Mouse (Mus musculus) lung, postnatal 14 days (tissue): Measurements from ENCODE around the gene Prpf19.

ENCODE experiments used
- DNase-seq: peaks from one replicate; pipeline ENCODE4 v3.0.0; 2021

Prpf19 gene

DNA sequence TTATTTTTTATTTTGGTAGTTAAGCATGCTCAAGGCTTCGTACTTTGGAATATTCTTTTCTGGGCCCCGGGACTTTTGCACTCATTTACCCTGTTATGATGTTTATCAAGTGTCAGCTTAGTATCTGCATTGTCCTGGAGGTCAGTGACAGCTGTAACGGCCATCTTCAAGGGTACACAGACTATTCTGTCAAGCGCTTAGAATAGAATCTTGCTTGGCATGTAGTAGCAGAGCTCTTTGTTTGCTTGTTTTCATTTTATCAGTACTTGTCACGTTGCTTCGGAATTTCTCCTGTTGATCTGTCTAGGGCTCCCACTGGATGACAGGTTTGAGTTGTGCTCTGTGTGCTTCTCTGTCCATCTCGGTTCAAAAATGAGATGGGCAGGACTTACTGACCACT is 1.8 kb downstream of the Prpf19 start:
- DNase-seq = no peak

DNA sequence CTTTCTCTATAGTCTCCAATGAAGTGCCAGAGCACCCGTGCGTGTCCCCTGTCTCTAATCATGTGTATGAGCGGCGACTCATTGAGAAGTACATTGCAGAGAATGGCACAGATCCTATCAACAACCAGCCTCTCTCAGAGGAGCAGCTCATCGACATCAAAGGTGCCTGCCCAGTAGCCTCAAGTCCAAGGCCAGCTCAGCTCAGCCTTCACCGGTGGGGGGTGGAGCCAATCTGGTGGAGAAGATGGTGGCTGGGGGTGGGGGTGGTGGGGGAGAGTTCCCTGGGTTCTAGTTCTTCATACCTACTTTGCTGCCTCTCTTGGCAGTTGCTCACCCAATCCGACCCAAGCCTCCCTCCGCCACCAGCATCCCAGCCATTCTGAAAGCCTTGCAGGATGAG is 2.5 kb downstream of the Prpf19 start:
- no peak for DNase-seq

DNA sequence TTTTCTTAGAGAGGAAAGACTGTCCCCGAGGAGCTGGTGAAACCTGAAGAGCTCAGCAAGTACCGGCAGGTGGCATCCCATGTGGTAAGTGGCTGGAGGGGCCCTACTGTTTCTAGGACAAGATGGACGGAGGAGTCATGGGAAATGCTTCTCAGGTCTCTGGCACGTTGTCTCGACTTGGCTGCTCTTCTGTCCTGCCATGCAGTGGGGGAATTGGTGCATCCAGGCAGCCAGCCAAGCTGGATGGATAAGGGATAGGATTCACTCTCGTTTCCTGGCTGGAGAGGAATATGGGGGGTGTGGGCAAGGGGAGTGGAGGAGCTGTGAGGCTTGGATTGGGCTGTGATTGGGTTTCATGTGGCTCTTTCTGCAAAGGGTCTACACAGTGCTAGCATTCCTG is 5.3 kb downstream of the Prpf19 start:
- DNase-seq = no peak

DNA sequence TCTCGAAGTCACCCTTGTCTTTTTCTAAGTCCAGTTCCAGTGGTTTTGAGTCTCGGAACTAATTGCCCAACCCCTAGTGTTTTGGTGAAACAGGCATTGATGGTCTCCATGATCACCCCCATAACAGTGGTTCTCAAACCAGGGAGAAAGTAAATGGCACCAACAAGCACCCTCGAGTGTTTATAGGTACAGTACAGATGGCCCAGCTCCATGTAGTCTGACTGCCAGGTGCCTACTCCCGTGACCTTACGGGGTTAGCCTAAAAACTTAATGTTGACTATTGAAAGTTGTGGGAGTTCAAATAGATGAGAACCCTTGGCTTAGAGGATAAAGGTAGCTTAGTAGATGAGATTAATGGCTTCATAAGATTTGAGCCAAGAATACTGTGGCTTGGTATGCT is 6.0 kb downstream of the Prpf19 start:
- DNase-seq = no peak

DNA sequence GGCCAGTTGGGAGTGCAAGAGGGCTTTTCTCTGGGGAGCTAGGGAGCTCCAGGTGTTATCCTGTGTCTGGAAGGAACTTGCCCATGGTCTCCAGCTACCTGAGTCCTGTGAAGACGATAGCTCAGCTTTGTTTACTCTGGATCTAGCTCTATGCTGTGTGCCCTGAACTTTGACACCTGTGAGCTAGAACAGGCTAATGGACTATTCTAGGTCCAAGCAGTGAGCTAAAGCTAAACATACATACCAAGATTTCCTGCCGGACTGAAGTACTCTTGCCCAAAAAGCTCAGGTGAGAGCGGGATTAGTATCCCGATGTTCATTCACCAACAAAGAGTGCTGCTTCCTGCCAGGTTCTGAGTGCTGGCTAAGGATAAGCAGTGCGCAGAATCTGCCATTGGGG is 9.5 kb downstream of the Prpf19 start:
- DNase-seq = no peak

DNA sequence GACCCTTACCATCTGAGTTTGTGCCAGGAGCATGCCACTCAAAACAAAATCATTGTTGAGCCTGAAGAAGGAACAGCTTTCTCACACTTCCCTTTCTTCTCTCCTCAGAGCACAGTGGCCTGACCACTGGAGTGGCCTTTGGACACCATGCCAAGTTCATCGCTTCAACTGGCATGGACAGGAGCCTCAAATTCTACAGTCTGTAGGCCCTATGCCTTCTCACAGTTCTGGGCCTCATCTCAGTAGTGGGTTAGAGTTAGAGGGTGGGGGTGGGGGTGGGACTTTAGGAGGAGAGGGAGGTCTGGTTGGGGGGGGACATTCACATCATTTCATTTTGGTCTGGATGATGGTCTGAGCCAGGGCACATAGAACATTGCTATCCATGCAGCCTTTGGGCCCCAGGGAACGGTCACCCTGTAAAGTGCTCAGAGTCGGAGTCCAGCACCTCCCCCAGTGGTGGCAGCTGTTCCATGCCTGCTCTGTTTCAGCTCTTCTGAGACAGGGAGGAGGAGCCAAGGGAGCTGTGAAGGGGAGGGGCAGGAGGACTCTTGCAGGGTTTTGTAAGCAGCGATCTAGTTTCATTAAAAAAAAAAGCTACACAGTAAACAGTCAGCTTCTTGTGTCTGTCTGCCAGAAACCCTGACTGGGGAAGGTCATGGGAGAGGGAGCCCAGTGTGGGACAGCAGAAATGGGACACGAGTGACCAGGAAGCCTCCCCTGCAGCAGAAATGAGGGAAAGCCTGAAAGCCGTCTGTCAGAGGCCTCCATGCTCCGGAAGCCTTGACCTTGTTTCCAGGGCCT is 10.1 kb downstream of the Prpf19 start:
- peak; percentile 62 for DNase-seq

DNA sequence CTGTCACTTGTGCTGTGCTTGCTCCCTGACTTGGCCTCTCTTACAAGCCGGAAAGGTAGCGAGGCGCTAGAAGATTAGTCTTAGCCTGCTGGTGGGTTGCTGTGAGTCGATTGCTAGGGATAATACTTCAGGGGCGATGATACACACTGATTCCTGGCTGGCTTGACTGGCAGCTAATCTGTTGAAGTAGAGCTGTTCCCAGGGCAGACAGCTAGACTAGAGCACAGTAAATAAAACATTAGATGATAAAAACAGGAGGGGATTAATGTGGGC is 10.6 kb downstream of the Prpf19 start:
- DNase-seq = no peak

DNA sequence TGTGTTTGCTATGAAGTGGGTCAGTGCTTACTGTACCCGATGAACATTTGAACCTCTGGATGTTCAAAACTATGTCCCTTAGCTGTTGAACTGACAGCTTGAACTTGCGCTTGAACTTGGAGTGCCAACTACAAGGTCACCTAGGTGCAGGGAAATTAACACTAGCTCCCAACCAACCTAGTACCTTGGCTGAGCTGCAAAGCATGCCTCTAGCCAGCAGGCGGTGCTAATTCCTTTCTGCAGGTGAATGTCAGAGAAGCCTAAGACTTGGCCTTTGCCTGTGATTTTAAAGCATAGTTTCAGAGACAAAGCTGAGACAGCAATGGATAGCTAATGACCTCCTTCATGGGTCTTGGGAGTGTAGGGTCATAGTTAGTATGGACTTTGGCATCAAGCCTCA is 12.9 kb downstream of the Prpf19 start:
- peak; percentile 68 for DNase-seq

DNA sequence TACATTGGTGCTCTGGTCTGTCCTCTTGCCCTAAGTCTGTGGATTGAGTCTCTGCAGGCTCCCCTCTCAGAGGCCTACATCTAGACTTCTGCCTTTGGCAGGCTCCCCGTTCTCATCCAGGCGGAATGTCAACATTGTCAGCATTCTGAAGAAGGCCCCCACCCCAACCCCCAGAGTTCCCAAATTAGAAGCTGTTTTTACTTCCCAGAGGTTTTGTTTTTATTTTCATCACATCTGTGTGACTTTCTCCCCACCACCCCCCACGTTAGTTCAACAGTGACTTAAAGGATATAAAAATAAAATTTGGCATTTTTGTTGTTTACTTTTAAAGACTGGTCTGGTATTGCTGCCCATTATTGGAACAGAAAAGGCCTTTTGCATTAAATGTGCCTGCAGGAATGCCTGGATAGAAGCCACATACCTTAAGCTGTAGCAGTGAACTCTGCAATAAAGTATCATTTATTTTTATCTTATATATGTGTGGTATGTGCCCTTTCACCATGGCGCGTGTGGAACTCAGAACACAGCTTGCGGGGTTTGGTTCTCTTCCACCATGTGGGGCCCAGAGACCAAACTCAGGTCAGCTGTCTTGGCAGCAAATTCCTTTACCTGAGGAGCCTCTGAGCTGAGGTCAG is 14.2 kb downstream of the Prpf19 start:
- DNase-seq = peak; percentile 43

DNA sequence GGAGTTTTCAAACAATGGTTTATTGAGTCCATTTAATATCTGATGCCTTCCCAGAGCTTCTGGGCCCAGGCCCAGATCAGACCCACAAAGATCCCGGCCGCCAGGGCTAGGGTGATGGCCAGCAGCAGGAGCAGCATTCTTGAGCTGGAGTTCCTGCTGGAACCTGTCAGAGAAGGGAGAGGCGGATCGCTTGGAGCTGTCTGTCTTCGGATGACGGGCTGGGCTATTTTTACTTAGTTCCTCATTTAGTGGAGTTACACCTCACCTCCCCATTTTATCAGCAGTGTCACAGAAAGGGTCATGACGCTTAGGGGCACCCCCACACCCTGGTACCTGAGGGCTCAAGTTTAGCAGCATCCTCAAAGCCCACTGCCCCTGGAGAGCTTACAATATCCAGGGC is 19.3 kb downstream of the Prpf19 start:
- no peak for DNase-seq

DNA sequence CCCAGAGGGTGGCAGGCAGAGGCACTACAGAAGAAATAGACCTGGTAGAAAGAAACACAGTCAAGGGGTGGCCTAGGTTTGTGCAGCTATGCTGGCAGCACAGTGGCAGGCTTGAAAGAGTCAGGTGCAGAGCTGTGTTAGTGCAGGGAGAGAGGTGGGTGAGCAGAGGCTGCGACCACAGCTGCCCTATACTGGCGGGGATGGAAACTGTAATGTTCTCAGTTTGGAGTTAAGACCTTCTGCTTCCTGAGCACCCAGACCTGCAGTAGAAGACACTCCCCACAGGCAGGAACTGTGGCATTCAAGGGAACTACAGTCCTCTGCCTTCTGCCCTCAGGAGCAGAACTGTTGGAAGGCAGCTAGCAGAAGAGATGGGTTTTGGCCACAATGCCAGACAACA is 19.8 kb downstream of the Prpf19 start:
- no peak for DNase-seq

DNA sequence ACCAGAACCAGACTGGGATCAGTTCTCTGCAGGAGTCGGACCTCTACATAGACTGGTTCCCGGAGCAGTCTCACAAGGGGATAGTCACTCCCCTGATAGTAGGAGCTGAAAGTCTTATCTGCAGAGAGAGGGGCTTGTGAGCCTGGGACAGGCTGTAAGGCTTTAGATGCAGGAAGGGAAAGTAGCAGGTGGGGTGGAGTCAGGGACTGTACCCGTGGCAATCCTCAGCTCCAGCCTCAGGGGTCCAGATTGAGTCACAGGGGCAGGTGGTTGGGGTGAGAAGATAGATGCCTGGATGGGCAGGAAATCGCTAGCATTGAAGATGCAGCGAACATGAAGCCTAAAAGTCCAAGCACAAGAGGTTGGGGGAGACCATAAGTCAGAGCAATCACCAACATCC is 21.5 kb downstream of the Prpf19 start:
- DNase-seq = no peak

DNA sequence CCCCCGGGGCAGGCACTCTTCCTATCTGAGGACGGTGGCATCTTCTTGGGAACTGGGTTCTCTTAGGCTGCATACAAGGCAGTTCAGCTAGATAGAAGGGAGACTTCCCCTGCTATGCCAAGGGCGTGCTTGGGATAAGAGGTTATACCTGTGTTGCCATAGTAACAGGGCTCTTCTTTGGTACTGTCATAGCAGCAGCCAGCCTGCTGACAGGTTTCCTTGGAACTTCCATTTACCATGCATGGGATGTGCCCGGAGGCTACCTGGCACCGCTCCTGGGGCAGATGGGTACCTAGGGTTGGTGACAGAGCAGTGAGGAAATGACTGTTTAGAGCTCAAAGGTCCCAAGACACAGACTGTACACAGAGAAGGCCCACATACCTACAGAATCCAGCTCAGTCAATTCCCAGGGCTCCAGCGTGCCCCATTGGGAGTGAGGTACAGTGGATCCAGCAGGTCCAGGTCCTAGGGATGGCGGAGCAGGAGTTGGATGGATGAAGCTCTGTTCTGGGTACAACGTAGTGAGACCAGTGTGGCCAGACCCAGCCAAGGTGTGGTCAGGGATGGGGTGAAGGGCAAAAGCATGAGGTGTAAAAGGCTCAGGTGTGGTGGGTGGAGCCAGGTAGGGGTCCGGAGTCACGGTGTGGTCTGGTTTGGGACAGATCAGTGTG is 23.4 kb downstream of the Prpf19 start:
- DNase-seq = no peak

DNA sequence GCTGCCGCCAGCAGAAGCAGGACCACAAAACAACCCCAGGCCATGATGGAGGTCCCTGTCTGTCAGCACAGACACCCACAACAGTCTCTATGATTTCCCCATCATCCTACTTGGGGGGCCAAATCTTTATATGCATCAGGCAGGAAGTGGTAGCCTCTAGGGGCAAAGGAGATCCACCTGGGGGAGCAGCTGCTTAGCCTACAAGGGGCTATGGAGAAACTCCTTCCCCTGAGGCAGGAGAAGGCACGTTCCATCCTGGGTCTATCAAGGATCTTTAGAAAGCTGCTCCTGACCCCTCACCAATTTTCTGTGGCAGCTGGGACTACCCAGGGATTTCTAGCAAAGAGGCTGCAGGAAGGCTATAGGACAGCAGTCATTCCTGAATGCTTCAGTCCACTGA is 25.5 kb downstream of the Prpf19 start, which contains the start of gene Zp1:
TSS of gene Zp1 (minus strand) at position 101 of the 400 bp plus-strand sequence.
- DNase-seq = no peak

DNA sequence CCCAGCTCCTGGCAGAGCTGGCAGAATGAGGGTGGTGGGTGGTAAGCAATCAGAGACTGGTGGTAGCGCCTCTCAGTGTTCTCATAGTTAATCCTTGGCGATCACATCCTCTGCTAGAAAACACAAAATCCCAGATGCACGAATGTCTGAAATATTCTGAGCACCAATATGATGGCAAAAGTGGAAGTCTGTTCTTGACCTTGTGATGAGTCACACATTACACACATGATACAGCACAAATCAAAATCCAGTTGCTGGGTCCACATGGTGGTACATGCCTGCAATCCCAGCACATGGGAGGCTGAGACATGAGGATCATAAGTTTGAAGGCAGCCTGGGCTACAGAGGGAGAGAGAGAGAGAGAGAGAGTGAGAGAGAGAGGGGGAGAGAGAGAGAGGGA is 26.0 kb downstream of the Prpf19 start:
- DNase-seq = no peak

DNA sequence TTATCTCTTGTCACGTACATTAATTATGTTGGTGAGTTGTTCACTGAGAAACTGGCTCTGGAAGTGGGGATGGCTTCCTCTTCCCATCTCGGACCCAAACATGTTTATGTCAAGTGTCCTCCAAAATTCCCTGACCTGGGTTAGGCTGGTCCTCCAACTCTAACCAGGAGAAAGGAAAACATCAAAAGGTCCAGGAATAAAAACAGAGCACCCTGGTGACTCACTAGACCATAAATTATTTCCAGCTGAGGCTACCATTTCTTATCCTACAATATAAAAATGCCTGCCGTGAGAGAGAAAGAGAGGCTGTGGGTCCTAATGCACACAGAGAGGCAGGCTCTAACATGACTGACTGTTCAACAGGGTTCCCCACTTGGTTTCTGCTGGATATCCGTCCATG is 29.2 kb downstream of the Prpf19 start:
- DNase-seq = no peak

DNA sequence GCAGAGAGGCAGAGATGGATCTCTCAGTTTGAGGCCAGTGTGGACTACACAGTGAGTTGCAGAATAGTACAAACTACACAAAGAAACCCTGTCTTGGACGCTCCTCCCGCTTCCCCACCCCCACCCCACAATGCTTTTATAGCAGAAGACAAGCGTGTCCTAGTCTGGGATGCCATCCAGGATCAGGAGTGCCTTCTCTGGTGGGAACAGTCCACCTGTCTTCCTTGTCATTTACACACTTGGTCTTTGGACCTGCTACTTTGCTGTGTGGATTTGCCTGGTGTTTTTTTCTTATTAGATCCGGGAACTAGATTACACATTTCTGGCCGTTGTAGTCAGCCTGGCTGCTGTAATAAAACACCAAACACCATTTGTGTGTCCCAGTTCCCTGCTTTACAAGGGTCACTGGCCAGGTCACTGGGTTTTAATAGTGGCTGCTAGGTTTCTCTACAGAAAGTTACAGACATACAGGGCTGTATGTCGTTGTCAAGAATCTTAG is 31.1 kb downstream of the Prpf19 start:
- DNase-seq = no peak

DNA sequence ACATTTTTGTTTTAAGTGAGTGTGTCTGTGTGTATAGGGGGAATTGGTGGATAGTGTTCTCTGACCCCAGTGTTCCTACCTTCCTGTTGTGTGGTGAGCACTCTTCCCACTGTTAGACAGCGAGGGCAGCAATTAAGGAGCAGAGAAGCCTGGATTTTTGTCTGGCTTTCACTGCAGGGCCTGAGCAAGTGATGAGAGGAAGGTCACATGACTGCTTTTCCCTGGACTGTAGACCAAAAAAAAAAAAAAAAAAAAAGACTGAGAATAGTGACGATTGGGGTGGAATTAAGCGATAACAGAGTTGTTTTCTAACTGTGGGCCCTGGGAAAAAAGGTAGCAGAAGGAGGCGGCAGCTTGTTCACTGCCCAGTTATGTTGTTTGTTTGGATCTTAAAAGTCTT is 31.6 kb downstream of the Prpf19 start:
- no peak for DNase-seq

DNA sequence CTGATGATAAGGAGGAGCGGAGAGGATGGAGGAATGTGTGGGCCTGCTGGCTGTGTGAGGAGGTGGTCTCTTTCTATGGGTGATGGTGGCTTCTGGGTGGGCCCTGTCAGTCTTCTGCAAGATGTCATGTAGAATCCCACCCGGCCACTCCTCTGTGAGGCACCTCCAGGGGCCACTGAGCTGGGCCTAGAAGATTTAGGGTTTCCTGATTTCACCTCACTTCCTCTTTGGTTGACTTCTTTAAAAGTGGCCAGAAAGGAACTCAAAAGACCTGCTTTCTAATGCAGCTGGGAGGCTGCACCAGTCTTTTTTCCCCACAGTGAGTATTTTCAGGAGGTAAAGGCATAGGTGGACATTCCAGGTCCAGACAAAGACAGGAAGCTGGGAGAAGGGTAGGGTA is 35.6 kb downstream of the Prpf19 start:
- DNase-seq = no peak

DNA sequence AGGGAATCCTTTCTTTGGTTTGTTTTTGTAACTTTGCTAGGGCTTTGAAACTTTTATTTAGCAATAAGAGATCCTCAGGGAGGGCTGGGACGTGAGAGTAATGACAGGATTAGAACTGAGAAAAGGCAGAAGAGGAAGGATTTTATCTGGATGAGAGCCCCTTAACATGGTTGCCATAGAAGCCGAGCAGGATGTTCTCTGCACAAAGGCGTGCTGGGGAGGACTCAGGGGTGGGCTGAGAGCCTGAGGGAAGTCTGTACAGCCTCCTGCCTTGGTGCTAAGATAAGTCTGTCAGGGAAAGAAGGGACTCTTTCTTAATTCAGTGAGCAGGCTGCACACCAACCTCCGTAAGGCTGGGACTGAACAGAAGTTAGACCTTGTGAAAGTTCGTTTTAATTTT is 40.0 kb downstream of the Prpf19 start:
- DNase-seq = no peak

DNA sequence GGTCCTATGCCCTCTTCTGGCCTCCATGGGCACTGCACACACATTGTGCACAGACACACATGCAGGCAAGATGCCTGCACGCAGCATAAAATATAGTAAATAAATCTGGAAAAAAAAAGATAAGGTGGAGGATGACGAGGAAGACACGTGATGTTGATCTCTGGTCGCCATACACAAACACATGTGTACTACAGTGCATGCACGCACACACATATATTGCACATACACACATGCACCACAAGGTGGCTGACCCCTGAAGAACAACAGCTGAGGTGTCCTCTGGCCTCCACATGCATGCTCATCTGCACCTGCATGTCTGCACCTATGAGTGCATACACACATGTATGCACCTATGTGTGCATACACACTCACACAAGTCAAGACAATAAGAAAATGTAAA is 41.0 kb downstream of the Prpf19 start:
- no peak for DNase-seq

DNA sequence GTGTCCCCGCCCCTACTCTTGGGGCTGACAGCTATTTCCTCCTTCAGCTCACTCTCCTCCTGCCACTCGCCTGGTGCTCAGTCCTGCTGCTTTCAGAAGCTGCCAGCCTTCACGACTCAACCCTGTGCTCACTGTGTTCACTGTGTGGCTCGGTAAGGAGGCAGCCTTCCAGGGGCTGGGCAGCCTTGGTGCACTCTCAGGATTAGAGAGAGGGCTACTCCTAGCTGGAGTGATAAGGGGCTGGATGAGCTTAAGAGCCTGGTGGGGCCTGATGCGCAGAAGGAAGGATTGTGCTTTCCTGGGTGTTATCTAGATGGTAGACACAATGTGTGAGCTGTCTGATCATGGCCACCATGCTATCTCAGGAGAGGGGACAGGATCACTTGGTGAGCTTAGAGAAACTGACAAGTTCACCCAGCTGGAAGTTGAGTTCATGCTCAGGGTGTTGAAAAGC is 42.1 kb downstream of the Prpf19 start, which contains the start of gene Ptgdr2:
TSS of gene Ptgdr2 (plus strand) at position 51 of the 454 bp plus-strand sequence.
- no peak for DNase-seq

DNA sequence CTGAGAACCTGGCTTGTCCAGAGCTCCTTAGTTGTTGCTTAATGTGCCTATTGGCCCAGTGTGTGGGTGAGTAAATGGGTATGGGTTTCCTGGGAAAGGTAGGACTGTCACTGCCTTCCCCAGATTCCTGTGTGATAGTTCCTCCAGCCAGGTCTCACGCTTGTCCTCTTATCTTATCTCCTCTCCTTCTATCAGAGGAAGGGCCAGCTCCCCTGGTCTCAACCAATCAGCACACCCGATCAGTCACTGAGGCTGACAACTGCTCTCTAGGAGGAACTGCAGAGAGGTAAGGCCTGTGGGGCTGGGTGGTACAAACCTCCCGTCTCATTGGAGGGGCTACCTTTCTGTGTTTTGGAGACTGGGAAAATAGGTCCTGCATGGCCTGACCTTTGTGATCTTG is 43.7 kb downstream of the Prpf19 start:
- DNase-seq = no peak
